Mouse (Mus musculus) ES-Bruce4 (cell line): ENCODE measurements around the gene Usp13.

Source experiments
- EP300 ChIP-seq: IDR thresholded peaks from 2 replicates; pipeline ENCODE4 v1.6.1; 2011; ENCODE audit warnings: low read depth, low read length; ENCODE audit not compliant: insufficient read depth
- POLR2A ChIP-seq: IDR thresholded peaks from one replicate; pipeline ENCODE4 v1.8.1; 2011; ENCODE audit warnings: low read length; ENCODE audit not compliant: insufficient read depth

DNA sequence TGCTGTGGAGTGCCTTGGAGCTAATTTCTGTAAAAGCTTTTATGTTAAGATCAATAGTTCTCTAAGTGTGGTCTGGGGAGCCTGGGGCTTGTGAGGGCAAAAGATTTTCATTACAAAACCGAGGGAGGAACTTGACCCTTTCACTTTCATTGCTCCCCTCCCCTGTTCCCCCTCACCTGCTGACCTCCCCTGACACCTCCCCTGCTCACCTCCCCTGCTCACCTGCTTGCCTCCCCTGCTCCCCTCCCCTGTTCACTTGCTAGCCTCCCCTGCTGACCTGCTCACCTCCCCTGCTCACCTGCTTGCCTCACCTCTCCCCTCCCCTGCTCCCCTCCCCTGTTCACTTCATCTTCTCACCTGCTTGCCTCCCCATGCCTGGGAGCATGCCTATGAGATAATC, 134.0 kb downstream of the Usp13 start:
- no peak for TF ChIP-seq POLR2A
- peak; percentile 96 for TF ChIP-seq EP300
